Mouse (Mus musculus): ENCODE measurements around the gene Aldh1a2. TPM values are rescaled to one million over a fixed set of nuclear protein-coding genes. Genes with fewer than 3 reads are reported as not detected.

Aldh1a2 gene
- polyA plus RNA-seq, 1 experiment from 2014 or later = 27.3 TPM

DNA sequence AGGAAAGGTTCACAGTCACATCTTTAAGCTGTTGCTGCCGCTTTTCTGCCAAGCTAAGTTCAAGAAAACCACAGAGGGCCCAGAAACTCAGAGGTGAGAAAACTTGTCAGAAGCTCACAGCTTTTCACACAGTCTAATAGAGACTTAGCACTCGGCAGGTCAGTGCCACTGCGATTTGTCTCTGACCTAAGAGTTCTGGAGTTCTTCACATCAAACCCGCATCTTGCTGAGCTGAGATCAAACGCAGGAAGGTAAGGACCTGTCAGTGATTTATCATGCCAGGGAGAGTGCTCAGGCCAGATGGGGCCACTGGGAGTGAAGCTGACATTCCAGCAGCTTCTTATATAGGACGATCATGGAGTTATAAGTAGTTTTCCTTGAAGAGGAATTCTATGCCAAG, 14.4 kb downstream of the Aldh1a2 start:
- WGBS = 31% methylated on average over 6 of the region's 6 CpGs

GRCm38 (mm10) chr9:71236540-71236939, 21.0 kb downstream of the Aldh1a2 start:
- no peak overlapping the region for H3K9ac ChIP-seq (ENCODE audit: low read depth, low read length)
- WGBS = 74% methylated on average over 1 of the region's 1 CpGs
- no peak overlapping the region for H3K4me2 ChIP-seq (ENCODE audit: low read length)
- no peak overlapping the region for H3K27ac ChIP-seq (ENCODE audit: low read depth, low read length)
- H3K36me3 ChIP-seq (ENCODE audit: control insufficient read depth, insufficient read depth, low read length) = no peaks in the 10 kb centered on the region
- no peaks in the 10 kb centered on the region for H3K4me1 ChIP-seq (ENCODE audit: control insufficient read depth, insufficient read depth, low read depth, low read length)
- no peaks in the 10 kb centered on the region for H3K27me3 ChIP-seq (replicated peaks; ENCODE audit: control insufficient read depth, insufficient read depth, low read length)
- ATAC-seq = no peak
- H3K9me3 ChIP-seq (ENCODE audit: control insufficient read depth, low read length) = no peaks in the 10 kb centered on the region
- no peak overlapping the region for H3K4me3 ChIP-seq (ENCODE audit: low read length)

More for the DNA sequence above, 14.4 kb downstream of the Aldh1a2 start:
- H3K9ac ChIP-seq (ENCODE audit: low read depth, low read length) = no peak overlapping the region
- H3K27ac ChIP-seq (ENCODE audit: low read depth, low read length) = no peak overlapping the region
- no peak overlapping the region for H3K4me2 ChIP-seq (ENCODE audit: low read length)
- no peaks in the 10 kb centered on the region for H3K4me1 ChIP-seq (ENCODE audit: control insufficient read depth, insufficient read depth, low read depth, low read length)
- no peaks in the 10 kb centered on the region for H3K9me3 ChIP-seq (ENCODE audit: control insufficient read depth, low read length)
- no peaks in the 10 kb centered on the region for H3K36me3 ChIP-seq (ENCODE audit: control insufficient read depth, insufficient read depth, low read length)
- ATAC-seq = no peak
- H3K4me3 ChIP-seq (ENCODE audit: low read length) = no peak overlapping the region
- no peaks in the 10 kb centered on the region for H3K27me3 ChIP-seq (replicated peaks; ENCODE audit: control insufficient read depth, insufficient read depth, low read length)

DNA sequence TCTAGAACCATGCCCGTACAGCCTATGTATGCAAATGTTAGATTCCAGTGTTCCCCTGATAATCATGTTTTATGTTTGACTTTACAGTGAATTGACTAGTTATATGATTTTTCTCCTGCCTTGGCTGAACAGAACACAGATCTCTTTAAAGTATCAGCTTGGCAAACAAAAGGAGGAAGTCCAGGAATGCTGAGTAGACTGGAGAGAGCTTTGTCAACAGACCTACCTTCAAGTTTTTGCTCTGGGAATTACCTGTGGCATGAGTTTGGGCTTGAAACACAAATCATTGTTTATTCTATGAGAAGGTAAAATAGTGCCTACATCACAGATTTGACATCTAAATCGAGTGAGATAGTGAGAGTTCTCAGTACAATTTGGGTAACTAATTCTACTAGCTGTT, 24.3 kb downstream of the Aldh1a2 start:
- H3K4me3 ChIP-seq (ENCODE audit: low read length) = no peak overlapping the region
- no peak overlapping the region for H3K9ac ChIP-seq (ENCODE audit: low read depth, low read length)
- no peaks in the 10 kb centered on the region for H3K4me1 ChIP-seq (ENCODE audit: control insufficient read depth, insufficient read depth, low read depth, low read length)
- H3K9me3 ChIP-seq (ENCODE audit: control insufficient read depth, low read length) = no peaks in the 10 kb centered on the region
- ATAC-seq = no peak
- no peak overlapping the region for H3K4me2 ChIP-seq (ENCODE audit: low read length)
- no peaks in the 10 kb centered on the region for H3K27me3 ChIP-seq (replicated peaks; ENCODE audit: control insufficient read depth, insufficient read depth, low read length)
- WGBS = 87% methylated on average over 2 of the region's 2 CpGs
- no peaks in the 10 kb centered on the region for H3K36me3 ChIP-seq (ENCODE audit: control insufficient read depth, insufficient read depth, low read length)
- no peak overlapping the region for H3K27ac ChIP-seq (ENCODE audit: low read depth, low read length)

- Histone ChIP-seq H3K27ac (ENCODE audit: low read depth, low read length) (no peak overlapping the region), H3K4me3 (ENCODE audit: low read length) (no peak overlapping the region), H3K27me3 (replicated peaks; ENCODE audit: control insufficient read depth, insufficient read depth, low read length) (no peaks in the 10 kb centered on the region), H3K9me3 (ENCODE audit: control insufficient read depth, low read length) (no peaks in the 10 kb centered on the region), H3K9ac (ENCODE audit: low read depth, low read length) (no peak overlapping the region), H3K36me3 (ENCODE audit: control insufficient read depth, insufficient read depth, low read length) (no peaks in the 10 kb centered on the region), H3K4me1 (ENCODE audit: control insufficient read depth, insufficient read depth, low read depth, low read length) (no peaks in the 10 kb centered on the region), H3K4me2 (ENCODE audit: low read length) (no peak overlapping the region)
- 50% methylated on average over 10 of the region's 10 CpGs for WGBS
- no peak for ATAC-seq
Measured at GRCm38 (mm10) chr9:71241515-71242411, 26.2 kb downstream of the Aldh1a2 start.

- Histone ChIP-seq H3K4me2 (ENCODE audit: low read length) (no peak overlapping the region), H3K9ac (ENCODE audit: low read depth, low read length) (no peak overlapping the region), H3K4me1 (ENCODE audit: control insufficient read depth, insufficient read depth, low read depth, low read length) (no peaks in the 10 kb centered on the region), H3K9me3 (ENCODE audit: control insufficient read depth, low read length) (no peaks in the 10 kb centered on the region), H3K4me3 (ENCODE audit: low read length) (no peak overlapping the region), H3K27me3 (replicated peaks; ENCODE audit: control insufficient read depth, insufficient read depth, low read length) (no peaks in the 10 kb centered on the region), H3K36me3 (ENCODE audit: control insufficient read depth, insufficient read depth, low read length) (no peaks in the 10 kb centered on the region), H3K27ac (ENCODE audit: low read depth, low read length) (no peak overlapping the region)
- no peak for ATAC-seq
- 89% methylated on average over 5 of the region's 5 CpGs for WGBS
Measured at GRCm38 (mm10) chr9:71242412-71242781, 26.8 kb downstream of the Aldh1a2 start.

DNA sequence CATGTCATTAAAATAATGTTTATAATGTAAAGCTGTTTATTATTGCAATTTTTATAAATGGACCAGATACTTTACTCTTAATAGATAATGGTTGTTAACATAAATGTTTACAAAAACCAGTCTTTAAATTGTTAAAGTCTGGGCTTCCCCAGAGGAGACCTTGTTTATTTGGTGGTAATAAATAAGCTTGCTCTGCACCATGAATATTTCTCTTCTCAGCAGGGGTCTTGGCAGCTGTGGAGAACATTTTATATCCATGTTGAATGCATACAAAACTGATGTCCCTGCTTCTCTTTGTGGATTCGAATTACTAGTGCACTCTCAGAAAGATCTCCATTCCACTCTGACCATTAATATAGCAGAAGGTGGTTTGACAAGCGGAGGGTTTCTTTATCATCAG, 38.8 kb downstream of the Aldh1a2 start:
- ATAC-seq = no peak
- no peak overlapping the region for H3K27ac ChIP-seq (ENCODE audit: low read depth, low read length)
- no peaks in the 10 kb centered on the region for H3K4me1 ChIP-seq (ENCODE audit: control insufficient read depth, insufficient read depth, low read depth, low read length)
- H3K4me2 ChIP-seq (ENCODE audit: low read length) = no peak overlapping the region
- no peak overlapping the region for H3K4me3 ChIP-seq (ENCODE audit: low read length)
- H3K36me3 ChIP-seq (ENCODE audit: control insufficient read depth, insufficient read depth, low read length) = no peaks in the 10 kb centered on the region
- H3K9ac ChIP-seq (ENCODE audit: low read depth, low read length) = no peak overlapping the region
- 52% methylated on average over 2 of the region's 2 CpGs for WGBS
- H3K27me3 ChIP-seq (replicated peaks; ENCODE audit: control insufficient read depth, insufficient read depth, low read length) = no peaks in the 10 kb centered on the region
- no peaks in the 10 kb centered on the region for H3K9me3 ChIP-seq (ENCODE audit: control insufficient read depth, low read length)

GRCm38 (mm10) chr9:71262711-71263110, 47.1 kb downstream of the Aldh1a2 start:
- no peak overlapping the region for H3K4me3 ChIP-seq (ENCODE audit: low read length)
- 85% methylated on average over 3 of the region's 3 CpGs for WGBS
- H3K27me3 ChIP-seq (replicated peaks; ENCODE audit: control insufficient read depth, insufficient read depth, low read length) = no peaks in the 10 kb centered on the region
- no peaks in the 10 kb centered on the region for H3K4me1 ChIP-seq (ENCODE audit: control insufficient read depth, insufficient read depth, low read depth, low read length)
- H3K27ac ChIP-seq (ENCODE audit: low read depth, low read length) = no peak overlapping the region
- no peaks in the 10 kb centered on the region for H3K36me3 ChIP-seq (ENCODE audit: control insufficient read depth, insufficient read depth, low read length)
- H3K4me2 ChIP-seq (ENCODE audit: low read length) = no peak overlapping the region
- H3K9ac ChIP-seq (ENCODE audit: low read depth, low read length) = no peak overlapping the region
- no peak for ATAC-seq
- no peaks in the 10 kb centered on the region for H3K9me3 ChIP-seq (ENCODE audit: control insufficient read depth, low read length)

DNA sequence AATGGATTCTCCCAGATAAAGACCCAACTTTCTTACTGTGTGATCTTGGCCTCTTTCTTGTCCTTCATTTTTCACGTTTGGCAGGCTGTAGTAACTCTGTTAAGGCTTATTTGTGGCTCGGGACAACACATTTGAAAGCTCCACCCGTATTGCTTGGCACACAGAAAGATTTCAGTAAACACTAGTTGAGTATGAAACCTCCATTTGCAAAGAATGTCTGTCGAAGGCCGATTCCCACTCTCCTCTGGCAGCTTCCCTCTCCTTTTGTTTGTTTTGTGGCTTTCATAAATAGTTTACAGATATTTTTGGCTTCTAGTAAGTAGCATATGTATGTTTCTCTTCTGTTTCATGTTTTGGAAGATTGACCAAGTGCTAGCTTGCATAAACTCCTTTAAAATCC, 54.1 kb downstream of the Aldh1a2 start:
- Histone ChIP-seq H3K9ac (ENCODE audit: low read depth, low read length) (no peak overlapping the region), H3K4me1 (ENCODE audit: control insufficient read depth, insufficient read depth, low read depth, low read length) (no peaks in the 10 kb centered on the region), H3K27me3 (replicated peaks; ENCODE audit: control insufficient read depth, insufficient read depth, low read length) (no peaks in the 10 kb centered on the region), H3K4me3 (ENCODE audit: low read length) (no peak overlapping the region), H3K36me3 (ENCODE audit: control insufficient read depth, insufficient read depth, low read length) (no peaks in the 10 kb centered on the region), H3K27ac (ENCODE audit: low read depth, low read length) (no peak overlapping the region), H3K9me3 (ENCODE audit: control insufficient read depth, low read length) (0 out of 2 replicates have a peak, but pooled peaks cover 4% of the 10 kb centered on the region), H3K4me2 (ENCODE audit: low read length) (no peak overlapping the region)
- ATAC-seq = no peak
- WGBS = 82% methylated on average over 5 of the region's 5 CpGs

- Histone ChIP-seq H3K27me3 (replicated peaks; ENCODE audit: control insufficient read depth, insufficient read depth, low read length) (no peaks in the 10 kb centered on the region), H3K9ac (ENCODE audit: low read depth, low read length) (no peak overlapping the region), H3K4me1 (ENCODE audit: control insufficient read depth, insufficient read depth, low read depth, low read length) (no peaks in the 10 kb centered on the region), H3K9me3 (ENCODE audit: control insufficient read depth, low read length) (0 out of 2 replicates have a peak, but pooled peaks cover 4% of the 10 kb centered on the region), H3K27ac (ENCODE audit: low read depth, low read length) (no peak overlapping the region), H3K4me2 (ENCODE audit: low read length) (no peak overlapping the region), H3K4me3 (ENCODE audit: low read length) (no peak overlapping the region), H3K36me3 (ENCODE audit: control insufficient read depth, insufficient read depth, low read length) (no peaks in the 10 kb centered on the region)
- WGBS = 86% methylated on average over 3 of the region's 3 CpGs
- ATAC-seq = no peak
Measured at GRCm38 (mm10) chr9:71270205-71270604, 54.6 kb downstream of the Aldh1a2 start.

All from hindbrain, embryonic 16.5 days (tissue).